Mouse (Mus musculus) embryonic fibroblast, embryonic 13.5 days (primary cell): ENCODE measurements around the gene Ncam1.

Source experiments
- CTCF ChIP-seq: IDR thresholded peaks from 2 replicates; pipeline ENCODE4 v1.5.1; 2011; ENCODE audit warnings: mild to moderate bottlenecking, control low read depth, low read length, moderate library complexity, borderline replicate concordance; ENCODE audit not compliant: insufficient read depth
- POLR2A ChIP-seq: IDR thresholded peaks from 2 replicates; pipeline ENCODE4 v1.6.1; 2011; ENCODE audit warnings: low read depth, mild to moderate bottlenecking, control low read depth, low read length, moderate library complexity

DNA sequence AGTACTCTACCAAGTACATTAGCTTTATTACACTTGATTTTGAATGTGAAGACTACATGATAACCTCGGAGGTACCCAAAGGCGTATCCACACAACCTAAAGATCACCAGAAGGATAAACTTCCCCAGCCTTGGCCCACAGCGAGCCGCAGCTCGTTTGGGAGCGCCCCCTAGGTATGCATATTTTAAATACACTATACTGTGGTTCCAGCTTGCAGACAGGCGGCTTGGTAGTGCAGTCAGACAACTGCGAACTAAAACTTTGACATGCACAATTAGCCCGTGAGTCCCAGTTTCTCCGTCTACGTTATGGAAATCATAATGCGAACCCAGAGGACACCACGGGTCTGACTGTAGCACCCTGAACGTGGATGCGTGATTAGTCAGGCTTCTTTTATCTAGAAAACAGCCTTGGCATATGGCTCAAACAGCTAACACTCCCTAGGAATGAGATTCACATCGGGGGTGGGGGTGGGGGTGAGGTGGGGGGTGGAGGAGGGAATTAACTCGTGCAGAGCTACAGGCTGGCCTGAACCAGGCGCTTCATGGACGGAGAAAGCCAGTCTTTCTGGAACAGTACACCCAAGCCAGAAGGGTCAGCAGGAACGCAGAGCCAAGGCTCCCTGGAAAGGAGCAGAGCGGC lies 313.4 kb downstream of the Ncam1 start:
- no peak; the same call in 1 of the 2 replicates for TF ChIP-seq POLR2A
- 0 out of 2 replicates have a peak, but pooled peaks have one; percentile 38 for TF ChIP-seq CTCF
